Mouse (Mus musculus) granulocyte monocyte progenitor cell, adult 5-6 weeks (primary cell): ENCODE data around the gene Rsph3b. TPM values are rescaled to one million over a fixed set of nuclear protein-coding genes. Genes with fewer than 3 reads are reported as not detected.
"Not testable (repeated sequence)": the region's sequence is repeated elsewhere in the genome, so short reads cannot be mapped to it uniquely, and the experiment has no call there.

Experiments
- ATAC-seq: replicated peaks from 2 replicates; pipeline ENCODE4 v1.8.0; 2016; ENCODE audit warnings: mild to moderate bottlenecking, moderate TSS enrichment, inconsistent platforms; ENCODE audit not compliant: poor library complexity, severe bottlenecking
- total RNA-seq, 2 experiments: library from RNA; stranded (forward) in 1 of 2; stranded (reverse) in 1 of 2; fragments of 200-712, 200-1000 nt in 1 of 2; fragments of >200 nt in 1 of 2; fragmentation: Nextera tagmentation in 1 of 2; gene quantifications; 2 replicates each; pipeline ENCODE4 v1.2.3; 2014 to 2017

Rsph3b gene
- total RNA-seq, 2 experiments from 2014 or later, result 30.8 to 34.6 TPM

GRCm38 (mm10) chr17:6959543-6960259, 11.2 kb upstream of the Rsph3b start:
- ATAC-seq, result not testable (repeated sequence)

GRCm38 (mm10) chr17:6958881-6959280, 10.4 kb upstream of the Rsph3b start:
- not testable (repeated sequence) for ATAC-seq

- not testable (repeated sequence) for ATAC-seq
Observed at GRCm38 (mm10) chr17:6948769-6949228, 317 bp upstream of the Rsph3b start.

DNA sequence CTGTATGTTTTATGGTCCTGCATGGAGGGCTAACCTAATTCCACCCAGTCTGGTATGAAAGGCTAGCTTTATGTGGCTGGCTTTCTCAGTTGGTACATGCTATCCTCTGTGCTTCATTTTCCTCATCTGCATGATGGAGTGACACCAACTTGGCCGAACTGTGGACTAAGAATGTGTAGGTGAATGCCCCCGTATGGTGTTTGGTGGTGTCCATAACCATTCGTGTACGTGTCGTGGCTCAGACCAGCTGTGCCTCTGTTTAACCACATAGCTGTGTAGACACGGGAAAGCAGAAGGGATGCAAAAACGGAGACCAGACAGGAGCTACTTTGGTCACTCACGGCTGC, 872 bp downstream of the Rsph3b start:
- ATAC-seq, result not testable (repeated sequence)

DNA sequence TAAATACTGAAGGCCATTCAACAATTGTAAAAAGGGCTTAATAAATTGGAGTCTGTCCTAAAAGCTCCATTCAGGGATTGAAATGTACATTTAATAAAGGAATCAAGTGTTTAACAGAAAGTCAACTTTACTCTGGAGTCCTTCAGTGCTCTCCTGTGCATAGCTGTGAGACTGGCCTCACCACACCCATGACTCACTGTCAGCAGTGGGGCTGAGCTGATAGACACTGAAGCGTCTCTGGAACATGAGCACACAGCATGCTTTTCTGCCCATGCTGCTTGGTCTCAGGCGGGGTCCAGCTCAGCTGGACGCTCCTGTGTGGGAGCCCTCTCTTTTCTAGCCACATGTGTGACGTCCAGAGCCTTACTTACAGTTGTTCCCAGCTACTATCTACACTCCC, 5.9 kb downstream of the Rsph3b start:
- ATAC-seq, result not testable (repeated sequence)

- ATAC-seq, result not testable (repeated sequence)
Observed at GRCm38 (mm10) chr17:6931625-6932024, 16.9 kb downstream of the Rsph3b start.

DNA sequence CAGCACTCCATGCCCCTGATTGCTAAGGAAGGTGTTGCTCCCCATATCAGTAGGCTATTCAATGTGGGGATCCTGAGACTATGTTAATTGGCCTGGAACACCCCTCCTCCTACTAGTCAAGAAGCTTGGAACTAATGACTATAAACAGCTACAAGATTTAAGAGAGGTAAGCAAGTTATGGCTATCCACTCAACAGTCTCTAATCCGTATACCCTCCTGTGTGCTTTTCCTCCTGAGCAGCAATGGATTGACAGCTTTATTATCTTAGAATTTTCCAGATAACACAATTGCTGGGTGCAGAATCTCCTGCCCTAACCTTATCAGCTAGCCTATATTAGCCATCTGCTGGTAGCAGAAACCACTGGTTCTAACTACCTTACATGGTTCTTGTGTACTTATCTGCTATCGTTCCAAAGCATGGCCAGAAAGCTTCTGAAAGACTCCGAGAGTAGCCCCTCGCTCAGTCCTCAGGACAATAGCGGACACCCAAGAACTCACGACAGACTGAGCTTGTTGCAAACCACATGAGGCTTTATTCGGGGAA, 28.1 kb downstream of the Rsph3b start:
- not testable (repeated sequence) for ATAC-seq

DNA sequence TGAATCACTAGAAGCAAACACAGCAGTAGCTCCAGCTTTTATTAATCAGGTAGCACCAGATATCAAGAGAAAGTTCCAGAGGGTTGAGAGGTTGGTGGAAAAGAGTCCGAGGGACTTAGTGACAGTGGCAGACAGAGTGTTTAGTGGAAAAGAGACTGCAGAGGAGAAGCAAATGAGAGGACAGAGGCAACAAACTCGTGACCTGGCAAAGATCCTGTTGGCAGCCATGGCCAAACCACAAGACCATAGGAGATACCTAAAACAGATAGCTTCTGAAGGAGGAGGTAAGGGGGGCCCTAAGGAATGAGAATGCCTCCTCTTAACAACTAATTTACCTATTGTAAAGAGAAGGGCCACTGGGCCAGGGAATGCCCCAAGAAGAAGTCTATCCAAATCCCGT, 29.1 kb downstream of the Rsph3b start:
- not testable (repeated sequence) for ATAC-seq

DNA sequence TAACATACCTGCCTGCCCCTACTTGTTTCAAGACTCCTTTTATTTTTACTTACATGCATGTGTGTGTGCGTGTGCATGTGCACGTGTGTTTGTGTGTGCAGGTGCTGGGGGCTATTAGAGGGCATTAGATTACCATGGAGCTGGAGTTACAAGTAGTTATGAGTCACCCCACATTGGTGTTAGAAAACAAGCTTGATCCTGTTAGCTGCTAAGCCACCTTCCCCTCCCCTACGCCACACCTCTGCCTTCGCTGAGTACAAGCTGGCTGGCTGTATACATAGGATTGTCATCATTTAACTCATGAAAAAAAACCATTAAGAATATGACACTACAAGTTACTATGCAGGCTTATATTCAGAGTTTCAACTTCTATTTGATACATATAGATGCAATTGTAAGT, 33.2 kb downstream of the Rsph3b start:
- not testable (repeated sequence) for ATAC-seq

- not testable (repeated sequence) for ATAC-seq
Observed at GRCm38 (mm10) chr17:6914066-6914465, 34.4 kb downstream of the Rsph3b start.

GRCm38 (mm10) chr17:6900361-6900760, 48.1 kb downstream of the Rsph3b start:
- peak; percentile 78 for ATAC-seq

GRCm38 (mm10) chr17:6897996-6898562, 50.4 kb downstream of the Rsph3b start:
- not testable (repeated sequence) for ATAC-seq

DNA sequence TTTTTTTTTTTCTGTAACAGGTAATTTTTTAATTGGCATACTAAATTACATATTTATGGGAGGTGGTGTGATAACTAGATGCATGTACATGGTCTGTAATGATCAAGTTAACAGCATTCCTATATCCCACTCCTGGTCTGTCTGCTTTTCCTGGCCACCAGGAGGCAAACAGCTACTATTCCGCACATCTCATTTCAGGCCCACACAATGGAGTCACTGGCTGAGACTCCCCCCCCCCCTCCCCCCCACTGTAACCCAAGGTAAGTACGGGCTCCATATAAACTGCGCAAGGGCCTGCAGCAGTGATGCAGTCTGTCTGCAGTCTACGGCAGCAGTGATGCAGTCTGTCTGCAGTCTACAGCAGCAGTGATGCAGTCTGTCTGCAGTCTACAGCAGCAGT, 51.7 kb downstream of the Rsph3b start:
- ATAC-seq, result no peak

DNA sequence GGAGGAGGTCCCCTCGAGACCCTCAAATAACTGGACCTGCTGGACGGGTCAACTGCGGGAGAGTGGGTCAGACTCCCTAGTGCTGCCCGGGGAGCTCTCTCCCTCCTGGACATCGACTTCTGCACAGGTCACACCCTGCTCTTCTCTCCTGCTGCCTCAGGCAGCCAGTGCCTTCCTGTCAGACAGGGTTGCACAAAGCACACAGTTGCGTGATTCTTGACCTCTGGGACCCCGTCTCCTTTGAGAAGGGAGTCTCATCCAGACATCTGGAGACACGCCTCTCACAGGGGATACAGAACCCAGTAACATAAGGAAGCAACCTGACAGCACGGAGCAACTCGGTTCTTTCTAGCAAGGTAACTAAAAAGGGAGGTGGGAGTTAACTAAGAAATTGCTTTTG, 55.1 kb downstream of the Rsph3b start:
- ATAC-seq, result peak; percentile 53

DNA sequence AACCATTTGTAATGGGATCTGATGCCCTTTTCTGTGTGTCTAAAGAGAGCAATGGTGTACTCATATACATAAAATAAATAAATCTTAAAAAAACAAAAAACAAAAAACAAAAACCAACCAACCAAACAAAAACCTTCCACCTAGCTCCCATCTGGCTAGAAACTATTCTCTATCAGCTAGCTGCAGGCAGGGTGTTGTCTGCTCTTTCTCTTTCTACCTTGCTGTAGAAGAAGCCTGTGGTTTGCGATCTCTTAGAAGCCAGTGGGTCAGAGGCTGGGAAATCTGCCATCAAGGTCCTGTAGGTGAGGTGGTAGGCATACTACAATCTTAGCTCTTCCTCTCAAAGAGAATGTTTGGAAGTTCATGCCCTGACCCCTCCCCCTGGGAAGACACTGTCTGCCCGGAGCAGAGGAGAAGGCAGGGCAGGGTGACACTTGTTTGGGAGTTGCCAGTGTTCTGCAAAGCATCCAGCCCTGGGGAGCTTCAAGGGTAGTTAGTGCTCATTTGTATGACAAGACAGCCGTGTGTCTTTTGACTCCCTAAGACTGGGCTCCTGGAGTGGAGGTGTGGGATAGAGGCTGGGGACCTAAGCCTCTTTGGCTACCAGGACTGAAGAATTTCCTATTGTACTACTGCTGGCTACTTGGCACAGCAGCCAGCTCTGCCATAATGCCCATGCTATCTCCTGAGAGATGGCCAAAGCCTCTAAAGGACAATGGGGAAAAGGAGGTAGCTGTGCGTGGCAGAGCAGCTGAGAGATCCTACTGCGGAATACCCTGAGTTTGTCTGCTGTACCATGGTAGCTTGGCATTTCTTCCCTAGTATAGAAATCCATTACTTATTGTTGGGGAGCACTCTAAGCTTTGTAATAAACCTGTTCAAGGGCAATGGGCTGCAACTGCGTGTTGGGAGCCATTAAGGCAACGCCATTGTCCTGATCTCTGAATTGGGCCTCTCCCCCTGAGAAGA, 56.2 kb downstream of the Rsph3b start:
- ATAC-seq, result no peak

DNA sequence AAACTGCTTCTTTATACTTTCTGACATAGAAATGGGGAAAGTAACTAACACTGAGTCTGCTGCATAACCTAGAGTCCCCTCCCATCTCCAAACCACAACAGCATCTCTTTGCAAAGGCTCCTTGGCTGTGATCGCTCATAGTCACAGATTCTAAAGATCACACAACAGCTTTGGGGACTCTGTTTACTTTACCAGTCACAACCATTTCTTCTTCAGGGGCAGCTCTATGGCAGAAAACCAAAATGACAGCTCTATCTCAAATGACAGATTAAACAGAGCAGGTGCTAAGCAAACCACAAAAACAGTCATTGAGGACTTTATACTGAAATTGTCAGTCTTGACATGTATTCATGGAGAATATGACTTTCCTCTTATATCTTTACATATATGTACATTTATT, 62.0 kb downstream of the Rsph3b start:
- ATAC-seq, result no peak

DNA sequence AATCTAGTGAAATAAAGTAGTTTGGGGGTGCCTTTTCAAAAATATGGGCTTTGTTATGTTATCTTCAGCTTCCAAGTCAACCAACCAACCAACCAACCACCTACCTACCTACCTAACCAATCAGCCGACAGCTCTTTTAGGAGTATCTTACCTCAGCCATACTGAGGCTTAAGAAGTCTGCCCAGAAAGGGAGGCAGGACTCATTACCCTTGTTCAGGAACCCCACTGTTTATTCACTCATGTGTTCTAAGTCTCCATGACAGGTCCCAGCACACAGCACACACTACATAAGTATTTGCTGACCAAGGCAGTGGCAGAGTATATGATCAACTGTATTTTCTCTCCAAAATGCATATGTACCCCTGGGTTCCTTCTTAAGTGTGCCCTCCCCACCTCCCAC, 64.0 kb downstream of the Rsph3b start:
- ATAC-seq, result no peak

DNA sequence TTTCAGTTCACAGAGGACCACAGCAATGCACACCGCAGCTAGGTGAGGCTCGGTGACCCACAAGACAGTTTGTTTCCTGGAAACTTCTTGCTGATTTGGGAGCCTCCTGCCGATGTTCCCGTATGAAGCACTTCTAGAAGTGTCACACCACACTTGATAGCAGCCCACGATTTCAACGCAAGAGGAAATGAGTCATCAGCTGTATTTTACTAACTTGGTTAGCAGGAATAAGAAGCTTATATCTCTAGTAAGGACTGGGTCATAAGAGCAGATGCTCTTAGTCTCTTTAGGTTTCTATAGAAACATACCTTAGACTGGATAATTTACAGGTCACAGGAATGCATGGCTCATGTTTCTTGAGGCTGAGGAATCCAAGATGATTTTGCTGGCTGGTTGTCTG, 67.2 kb downstream of the Rsph3b start:
- no peak for ATAC-seq

- no peak for ATAC-seq
Observed at GRCm38 (mm10) chr17:6871421-6871820, 77.1 kb downstream of the Rsph3b start.

DNA sequence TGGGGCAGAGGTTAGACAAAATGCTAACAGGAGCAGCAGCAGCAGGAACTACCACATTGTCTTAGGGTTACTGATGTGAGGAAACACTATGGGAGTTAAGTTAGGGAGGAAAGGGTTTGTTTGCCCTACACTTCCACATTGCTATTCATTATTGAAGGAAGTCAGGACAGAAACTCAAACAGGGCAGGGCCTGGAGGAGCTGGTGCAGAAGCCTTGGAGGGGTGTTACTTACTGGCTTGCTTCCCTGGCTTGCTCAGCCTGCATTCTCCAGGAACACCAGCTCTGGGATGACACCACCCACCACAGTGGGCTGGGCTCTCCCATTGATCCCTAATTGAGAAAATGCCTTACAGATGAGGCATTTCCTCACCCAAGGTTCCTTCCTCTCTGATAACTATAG, 79.7 kb downstream of the Rsph3b start:
- ATAC-seq, result no peak

- ATAC-seq, result peak; percentile 53; the same call in 1 of the 2 replicates
Observed at GRCm38 (mm10) chr17:6867740-6868139, 80.7 kb downstream of the Rsph3b start.
